Mouse (Mus musculus) liver, postnatal 0 days (tissue): ENCODE data around the gene Cyp27b1.

Experiments
- CTCF ChIP-seq: sonication (generic); IDR thresholded peaks from 2 replicates; pipeline ENCODE4 v1.5.1; 2016; ENCODE audit warnings: antibody characterized with exemption, low read depth
- EP300 ChIP-seq: IDR thresholded peaks from 2 replicates; pipeline ENCODE4 v1.6.1; 2016; ENCODE audit warnings: antibody characterized with exemption, low read depth, mild to moderate bottlenecking

DNA sequence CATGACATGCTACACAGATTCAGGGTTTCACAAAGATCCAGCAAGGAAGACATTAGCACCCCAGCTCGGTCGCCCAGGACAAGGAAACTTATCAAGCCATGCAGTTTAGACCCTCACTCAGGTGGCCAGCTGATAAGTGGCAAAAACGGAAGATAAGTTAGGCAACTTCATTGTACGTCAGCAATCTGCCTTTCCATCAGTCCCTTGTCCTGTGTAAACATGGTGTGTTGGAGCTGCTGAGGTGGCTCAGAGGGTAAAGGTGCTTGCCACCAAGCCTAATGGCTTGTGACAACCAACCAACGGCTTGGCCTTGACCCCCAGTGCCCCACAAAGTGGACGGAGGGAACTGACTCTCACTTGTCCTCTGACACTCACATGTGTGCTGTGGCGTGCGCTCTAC lies 52.4 kb downstream of the Cyp27b1 start:
- peak; percentile 82; the same call in 1 of the 2 replicates for TF ChIP-seq EP300
- TF ChIP-seq CTCF: no peak
